Mouse (Mus musculus) MEL (cell line): ENCODE measurements around the gene Adat3. TPM values are rescaled to one million over a fixed set of nuclear protein-coding genes. Genes with fewer than 3 reads are reported as not detected.

Experiments used
- DNase-seq: peaks from one replicate; pipeline ENCODE4 v3.0.0; 2011; ENCODE audit warnings: low read depth, low spot score
- H3K27ac ChIP-seq: 2 replicates; pipeline ENCODE4 v1.5.1; 2012; ENCODE audit warnings: low read depth, mild to moderate bottlenecking, control low read depth, low read length, moderate library complexity; ENCODE audit not compliant: control insufficient read depth
- H3K27me3 ChIP-seq, 2 experiments: fragments of 150-350 bp in 1 of 2; sonication (generic) in 1 of 2; 2 replicates each; pipeline ENCODE4 v1.6.1; 2012; ENCODE audit warnings: low read length in 2 of 2, mild to moderate bottlenecking in 2 of 2, improper control_type of control experiment in 1 of 2, moderate library complexity in 1 of 2; ENCODE audit not compliant: insufficient read depth in 2 of 2, control insufficient read depth in 1 of 2
- H3K36me3 ChIP-seq, 2 experiments: 2 replicates each; pipeline ENCODE4 v1.6.1; 2012 to 2014; ENCODE audit warnings: low read length in 2 of 2, improper control_type of control experiment in 1 of 2, inconsistent platforms in 1 of 2, mild to moderate bottlenecking in 1 of 2; ENCODE audit not compliant: insufficient read depth in 2 of 2, control insufficient read depth in 1 of 2
- H3K4me1 ChIP-seq, 2 experiments: fragments of 150-350 bp in 1 of 2; sonication (generic) in 1 of 2; 2 replicates each; pipeline ENCODE4 v1.6.1; 2012; ENCODE audit warnings: low read length in 2 of 2, improper control_type of control experiment in 1 of 2, mild to moderate bottlenecking in 1 of 2; ENCODE audit not compliant: insufficient read depth in 2 of 2, control insufficient read depth in 1 of 2
- H3K4me3 ChIP-seq, 2 experiments: fragments of 150-350 bp in 1 of 2; sonication (generic) in 1 of 2; 2 replicates each; pipeline ENCODE4 v1.5.1; 2012; ENCODE audit warnings: low read depth in 2 of 2, low read length in 2 of 2, mild to moderate bottlenecking in 2 of 2, moderate library complexity in 2 of 2, control low read depth in 1 of 2, improper control_type of control experiment in 1 of 2; ENCODE audit not compliant: control insufficient read depth in 1 of 2, insufficient read depth in 1 of 2
- H3K79me2 ChIP-seq: 2 replicates; pipeline ENCODE4 v1.6.1; 2012; ENCODE audit warnings: mild to moderate bottlenecking, low read length, moderate library complexity; ENCODE audit not compliant: control insufficient read depth, poor library complexity, insufficient read depth
- H3K9ac ChIP-seq: 2 replicates; pipeline ENCODE4 v1.6.1; 2012; ENCODE audit warnings: low read depth, mild to moderate bottlenecking, control low read depth, low read length, moderate library complexity; ENCODE audit not compliant: control insufficient read depth, poor library complexity, severe bottlenecking
- H3K9me3 ChIP-seq: fragments of 150-350 bp; sonication (generic); replicated peaks from 2 replicates; pipeline ENCODE4 v1.6.1; 2012; ENCODE audit warnings: mild to moderate bottlenecking, low read length, improper control_type of control experiment, moderate library complexity; ENCODE audit not compliant: insufficient read depth
- BHLHE40 ChIP-seq: IDR thresholded peaks from 2 replicates; pipeline ENCODE4 v1.6.1; 2012; ENCODE audit warnings: low read depth, mild to moderate bottlenecking, inconsistent platforms, low read length, improper control_type of control experiment, borderline replicate concordance
- CHD1 ChIP-seq: IDR thresholded peaks from 2 replicates; pipeline ENCODE4 v1.6.1; 2012; ENCODE audit warnings: low read depth, mild to moderate bottlenecking, inconsistent platforms, low read length, improper control_type of control experiment
- CHD2 ChIP-seq: IDR thresholded peaks from 2 replicates; pipeline ENCODE4 v1.6.1; 2011; ENCODE audit warnings: low read length, improper control_type of control experiment
- CTCF ChIP-seq, 3 experiments: IDR thresholded peaks in 2 of 3; conservative IDR thresholded peaks in 1 of 3; 2 replicates each; pipeline ENCODE4 v1.5.1; 2011 to 2012; ENCODE audit warnings: low read length in 3 of 3, low read depth in 2 of 3, mild to moderate bottlenecking in 2 of 3, improper control_type of control experiment in 1 of 3, inconsistent platforms in 1 of 3, mixed read lengths in 1 of 3, moderate library complexity in 1 of 3; ENCODE audit not compliant: control insufficient read depth in 1 of 3, insufficient read depth in 1 of 3, poor library complexity in 1 of 3, severe bottlenecking in 1 of 3
- E2F4 ChIP-seq: IDR thresholded peaks from 2 replicates; pipeline ENCODE4 v1.6.1; 2011; ENCODE audit warnings: low read depth, low read length, improper control_type of control experiment, borderline replicate concordance
- ELF1 ChIP-seq: IDR thresholded peaks from 2 replicates; pipeline ENCODE4 v1.6.1; 2014; ENCODE audit warnings: low read depth, mild to moderate bottlenecking, inconsistent platforms, low read length, improper control_type of control experiment, moderate library complexity
- EP300 ChIP-seq, 2 experiments: IDR thresholded peaks; 2 replicates each; pipeline ENCODE4 v1.6.1; 2011; ENCODE audit warnings: improper control_type of control experiment in 2 of 2, low read length in 2 of 2, low read depth in 1 of 2, mild to moderate bottlenecking in 1 of 2
- ETS1 ChIP-seq: IDR thresholded peaks from 2 replicates; pipeline ENCODE4 v1.6.1; 2012; ENCODE audit warnings: low read depth, mild to moderate bottlenecking, inconsistent platforms, low read length, improper control_type of control experiment, moderate library complexity
- GABPA ChIP-seq: IDR thresholded peaks from 2 replicates; pipeline ENCODE4 v1.6.1; 2012; ENCODE audit warnings: low read depth, mild to moderate bottlenecking, inconsistent platforms, low read length, improper control_type of control experiment, moderate library complexity
- GATA1 ChIP-seq: IDR thresholded peaks from 2 replicates; pipeline ENCODE4 v1.6.1; 2011; ENCODE audit warnings: low read depth, low read length, improper control_type of control experiment
- KAT2A ChIP-seq: conservative IDR thresholded peaks from 2 replicates; pipeline ENCODE4 v1.6.1; 2012; ENCODE audit warnings: low read depth, low read length, improper control_type of control experiment, inconsistent platforms
- MAFK ChIP-seq: IDR thresholded peaks from 2 replicates; pipeline ENCODE4 v1.6.1; 2011; ENCODE audit warnings: low read depth, mild to moderate bottlenecking, low read length, improper control_type of control experiment, borderline replicate concordance
- MAX ChIP-seq: IDR thresholded peaks from 2 replicates; pipeline ENCODE4 v1.6.1; 2011; ENCODE audit warnings: low read length, improper control_type of control experiment
- MEF2A ChIP-seq: IDR thresholded peaks from 2 replicates; pipeline ENCODE4 v1.6.1; 2014; ENCODE audit warnings: low read depth, mild to moderate bottlenecking, inconsistent platforms, low read length, improper control_type of control experiment; ENCODE audit not compliant: poor library complexity, insufficient replicate concordance, severe bottlenecking; ENCODE audit errors: extremely low read depth
- MXI1 ChIP-seq: IDR thresholded peaks from 2 replicates; pipeline ENCODE4 v1.6.1; 2011; ENCODE audit warnings: mild to moderate bottlenecking, low read depth, low read length, improper control_type of control experiment
- NELFE ChIP-seq: IDR thresholded peaks from 2 replicates; pipeline ENCODE4 v1.6.1; 2011; ENCODE audit warnings: low read depth, low read length, improper control_type of control experiment
- NRF1 ChIP-seq: IDR thresholded peaks from 2 replicates; pipeline ENCODE4 v1.6.1; 2014; ENCODE audit warnings: low read depth, mild to moderate bottlenecking, inconsistent platforms, low read length, improper control_type of control experiment, moderate library complexity; ENCODE audit not compliant: poor library complexity, insufficient read depth, severe bottlenecking
- POLR2AphosphoS5 ChIP-seq: IDR thresholded peaks from 2 replicates; pipeline ENCODE4 v1.6.1; 2012; ENCODE audit warnings: low read depth, borderline replicate concordance, mild to moderate bottlenecking, inconsistent platforms, low read length, moderate library complexity, mixed read lengths
- RAD21 ChIP-seq: IDR thresholded peaks from 2 replicates; pipeline ENCODE4 v1.6.1; 2011; ENCODE audit warnings: mild to moderate bottlenecking, low read depth, low read length, improper control_type of control experiment
- SIN3A ChIP-seq: IDR thresholded peaks from 2 replicates; pipeline ENCODE4 v1.6.1; 2012; ENCODE audit warnings: low read length, improper control_type of control experiment, inconsistent platforms
- SMC3 ChIP-seq: IDR thresholded peaks from 2 replicates; pipeline ENCODE4 v1.6.1; 2011; ENCODE audit warnings: low read depth, low read length, improper control_type of control experiment
- TCF12 ChIP-seq: IDR thresholded peaks from 2 replicates; pipeline ENCODE4 v1.6.1; 2014; ENCODE audit warnings: low read depth, mild to moderate bottlenecking, inconsistent platforms, low read length, improper control_type of control experiment, moderate library complexity
- USF2 ChIP-seq, 2 experiments: IDR thresholded peaks; 2 replicates each; pipeline ENCODE4 v1.6.1; 2011 to 2012; ENCODE audit warnings: improper control_type of control experiment in 2 of 2, low read length in 2 of 2, borderline replicate concordance in 1 of 2, inconsistent platforms in 1 of 2, low read depth in 1 of 2, mild to moderate bottlenecking in 1 of 2; ENCODE audit not compliant: insufficient read depth in 1 of 2
- ZKSCAN1 ChIP-seq: IDR thresholded peaks from 2 replicates; pipeline ENCODE4 v1.6.1; 2012; ENCODE audit warnings: low read depth, mild to moderate bottlenecking, inconsistent platforms, low read length, improper control_type of control experiment, moderate library complexity
- polyA plus RNA-seq, 2 experiments: library from polyadenylated mRNA; stranded (reverse) in 1 of 2; unstranded in 1 of 2; fragments of >175 nt in 1 of 2; fragments of >200 nt in 1 of 2; gene quantifications; 2 replicates each; pipeline versions ENCODE4 v1.2.1 to v1.2.4; 2012; ENCODE audit warnings: low replicate concordance in 2 of 2, low read depth in 1 of 2; ENCODE audit not compliant: insufficient read length in 2 of 2, insufficient read depth in 1 of 2, missing spikeins in 1 of 2
- total RNA-seq: library from RNA; depleted of rRNA; stranded (reverse); fragments of 300-350 nt; gene quantifications from 2 replicates; pipeline ENCODE4 v1.2.3, GENCODE M21; 2012

Adat3 gene
- total and polyA plus RNA-seq, 3 experiments, result 7.4 to 7.7 TPM; not detected in 1

GRCm38 (mm10) chr10:80623457-80624191, 20.9 kb downstream of the Adat3 start (continued):
- no peak for TF ChIP-seq GABPA
- TF ChIP-seq ZKSCAN1, result no peak
- no peak for TF ChIP-seq MAFK

- Histone ChIP-seq H3K27ac (no peak overlapping the region), H3K4me3 (no peak overlapping the region), H3K4me1 (peaks cover 0 to 18% of the 10 kb centered on the region in 2 experiments; a peak in 2 of 4 replicates), H3K9me3 (no peaks in the 10 kb centered on the region), H3K36me3 (peaks cover 0 to 2% of the 10 kb centered on the region in 2 experiments; a peak in 1 of 4 replicates), H3K27me3 (no peaks in the 10 kb centered on the region), H3K9ac (no peak overlapping the region), H3K79me2 (peaks cover 57% of the 10 kb centered on the region)
- TF ChIP-seq MAX (no peak), BHLHE40 (no peak), EP300 (IDR thresholded peaks at IDR 0.05; ENCODE audit: low read depth in 1 of 2, low read length in 2 of 2) (no peak), ELF1 (no peak), NELFE (no peak)
- no peak for DNase-seq
These were observed 23.1 kb downstream of the Adat3 start for GRCm38 (mm10) chr10:80625764-80626163.

GRCm38 (mm10) chr10:80627685-80628084, 25.0 kb downstream of the Adat3 start:
- Histone ChIP-seq H3K9ac (no peak overlapping the region), H3K36me3 (peaks cover 0 to 2% of the 10 kb centered on the region in 2 experiments; a peak in 1 of 4 replicates), H3K9me3 (no peaks in the 10 kb centered on the region), H3K4me1 (peaks cover 0 to 13% of the 10 kb centered on the region in 2 experiments; a peak in 2 of 4 replicates), H3K27ac (no peak overlapping the region), H3K79me2 (peaks cover 56% of the 10 kb centered on the region), H3K27me3 (no peaks in the 10 kb centered on the region), H3K4me3 (no peak overlapping the region)
- no peak for TF ChIP-seq POLR2AphosphoS5
- TF ChIP-seq NRF1, result no peak
- no peak for TF ChIP-seq MAFK
- TF ChIP-seq USF2 (IDR thresholded peaks at IDR 0.05; ENCODE audit: borderline replicate concordance in 1 of 2, insufficient read depth in 1 of 2, low read depth in 1 of 2, low read length in 2 of 2), result no peak
- TF ChIP-seq SIN3A, result no peak
- TF ChIP-seq GATA1, result no peak
- no peak for TF ChIP-seq TCF12
- TF ChIP-seq CTCF (IDR thresholded peaks at IDR 0.05 in 2 of 3, conservative IDR thresholded peaks at IDR 0.05 in 1 of 3; ENCODE audit: control insufficient read depth in 1 of 3, insufficient read depth in 1 of 3, low read depth in 2 of 3, low read length in 3 of 3, poor library complexity in 1 of 3, severe bottlenecking in 1 of 3), result no peak
- no peak for TF ChIP-seq E2F4
- TF ChIP-seq GABPA, result no peak
- no peak for TF ChIP-seq BHLHE40
- TF ChIP-seq ETS1, result no peak
- no peak for TF ChIP-seq NELFE
- TF ChIP-seq CHD2, result no peak
- TF ChIP-seq CHD1, result no peak
- no peak for TF ChIP-seq MXI1
- TF ChIP-seq KAT2A, result no peak
- TF ChIP-seq SMC3, result no peak
- TF ChIP-seq MEF2A, result no peak
- no peak for TF ChIP-seq RAD21
- DNase-seq, result no peak
